Mouse (Mus musculus) intestine, embryonic 16.5 days (tissue): ENCODE results near the gene Herpud2. TPM values are rescaled to one million over a fixed set of nuclear protein-coding genes. Genes with fewer than 3 reads are reported as not detected.

ENCODE experiments used
- ATAC-seq: fragments of 200-750 bp; cut with Nextera tagmentation; 2 replicates; pipeline ENCODE4 v1.8.0; 2017; ENCODE audit warnings: moderate TSS enrichment, moderate library complexity
- H3K27ac ChIP-seq: fragments of 300-500 bp; sonication (generic); 2 replicates; pipeline ENCODE4 v1.5.1; 2014; ENCODE audit warnings: mild to moderate bottlenecking, low read length
- H3K27me3 ChIP-seq: fragments of 300-500 bp; sonication (generic); replicated peaks from 2 replicates; pipeline ENCODE4 v1.6.1; 2014; ENCODE audit warnings: low read length, control low read depth, mixed read lengths; ENCODE audit not compliant: control insufficient read depth, insufficient read depth
- H3K36me3 ChIP-seq: fragments of 300-500 bp; sonication (generic); 2 replicates; pipeline ENCODE4 v1.6.1; 2014; ENCODE audit warnings: low read length, control low read depth; ENCODE audit not compliant: control insufficient read depth, insufficient read depth
- H3K4me1 ChIP-seq: fragments of 300-500 bp; sonication (generic); 2 replicates; pipeline ENCODE4 v1.6.1; 2014; ENCODE audit warnings: low read length, control low read depth, mixed read lengths; ENCODE audit not compliant: control insufficient read depth, insufficient read depth
- H3K4me2 ChIP-seq: fragments of 300-500 bp; sonication (generic); 2 replicates; pipeline ENCODE4 v1.6.1; 2014; ENCODE audit warnings: low read depth, low read length, control low read depth
- H3K4me3 ChIP-seq: fragments of 300-500 bp; sonication (generic); 2 replicates; pipeline ENCODE4 v1.5.1; 2014; ENCODE audit warnings: mild to moderate bottlenecking, low read length
- H3K9ac ChIP-seq: fragments of 300-500 bp; sonication (generic); 2 replicates; pipeline ENCODE4 v1.6.1; 2014; ENCODE audit warnings: low read depth, low read length
- H3K9me3 ChIP-seq: fragments of 300-500 bp; sonication (generic); 2 replicates; pipeline ENCODE4 v1.6.1; 2016; ENCODE audit warnings: low read length, control low read depth; ENCODE audit not compliant: control insufficient read depth
- WGBS: fragments of 180-500 bp; shearing (Covaris S2); extraction: QIAGEN DNeasy Blood & Tissue Kit; methylation state at CpG from one replicate; pipeline ENCODE4 v1.1.7; 2014; 5-methylcytosine and 5-hydroxymethylcytosine counted together
- polyA plus RNA-seq: library from polyadenylated mRNA; unstranded; fragments of >200 nt; fragmentation: Nextera tagmentation; extraction: Ambion mirVana; gene quantifications from 2 replicates; pipeline ENCODE4 v1.2.1, GENCODE M21; 2015

The Herpud2 gene
- polyA plus RNA-seq, 1 experiment from 2014 or later = 17.6 TPM

DNA sequence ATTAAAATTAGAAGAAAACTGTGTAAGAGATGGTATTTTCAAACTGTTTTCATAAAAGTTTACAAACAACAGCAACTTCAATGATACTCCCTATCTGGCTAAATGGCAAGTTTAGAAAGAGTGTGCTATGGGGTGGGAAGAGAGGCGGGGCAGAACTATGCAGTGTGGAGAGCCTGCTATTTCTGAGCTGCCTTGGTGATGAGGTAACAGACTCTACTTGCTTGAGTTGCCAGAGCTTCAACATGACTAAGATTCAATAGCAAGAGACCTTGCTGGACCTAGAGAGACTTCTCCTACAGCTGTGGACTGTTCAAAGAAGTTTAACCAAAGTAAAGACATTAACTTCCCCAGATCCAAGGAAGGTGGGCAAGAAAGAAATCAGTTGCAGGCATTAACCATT lies 24.9 kb upstream of the Herpud2 start:
- no peaks in the 10 kb centered on the region for H3K36me3 ChIP-seq
- no peaks in the 10 kb centered on the region for H3K9me3 ChIP-seq
- H3K27ac ChIP-seq = no peak overlapping the region
- H3K4me1 ChIP-seq = peaks cover 10% of the 10 kb centered on the region
- no peak overlapping the region for H3K9ac ChIP-seq
- no peak overlapping the region for H3K4me2 ChIP-seq
- WGBS = 71% methylated on average over 1 of the region's 1 CpGs
- no peaks in the 10 kb centered on the region for H3K27me3 ChIP-seq
- H3K4me3 ChIP-seq = no peak overlapping the region
- ATAC-seq = 0 out of 2 replicates have a peak, but pooled peaks have one; percentile 30

DNA sequence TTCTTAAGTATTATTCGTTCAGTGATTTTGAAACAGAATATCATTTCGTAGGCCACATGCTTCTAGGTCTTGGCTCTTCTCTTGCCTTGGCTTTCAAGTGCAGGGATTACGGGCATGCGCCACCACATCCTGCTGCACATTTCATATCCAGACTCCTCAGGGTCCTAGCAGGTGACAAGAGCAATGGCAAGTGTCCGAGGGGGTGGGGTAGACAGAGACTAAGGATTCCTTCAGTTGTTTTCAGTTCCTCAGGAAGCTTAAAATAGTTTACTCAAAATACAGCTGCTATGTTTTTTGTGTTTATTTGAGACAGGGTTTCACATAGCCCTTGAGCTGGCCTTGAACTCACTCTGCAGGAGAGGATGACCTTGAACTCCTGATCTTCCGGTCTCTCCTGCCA lies 24.4 kb upstream of the Herpud2 start:
- ATAC-seq = no peak
- no peak overlapping the region for H3K27ac ChIP-seq
- no peaks in the 10 kb centered on the region for H3K9me3 ChIP-seq
- no peak overlapping the region for H3K9ac ChIP-seq
- H3K4me1 ChIP-seq = peaks cover 10% of the 10 kb centered on the region
- 81% methylated on average over 6 of the region's 6 CpGs for WGBS
- H3K27me3 ChIP-seq = no peaks in the 10 kb centered on the region
- no peak overlapping the region for H3K4me2 ChIP-seq
- no peak overlapping the region for H3K4me3 ChIP-seq
- no peaks in the 10 kb centered on the region for H3K36me3 ChIP-seq

- peak; percentile 66 for ATAC-seq
- H3K4me1 ChIP-seq = peaks cover 10% of the 10 kb centered on the region
These were observed 23.4 kb upstream of the Herpud2 start for GRCm38 (mm10) chr9:25175039-25175442.

DNA sequence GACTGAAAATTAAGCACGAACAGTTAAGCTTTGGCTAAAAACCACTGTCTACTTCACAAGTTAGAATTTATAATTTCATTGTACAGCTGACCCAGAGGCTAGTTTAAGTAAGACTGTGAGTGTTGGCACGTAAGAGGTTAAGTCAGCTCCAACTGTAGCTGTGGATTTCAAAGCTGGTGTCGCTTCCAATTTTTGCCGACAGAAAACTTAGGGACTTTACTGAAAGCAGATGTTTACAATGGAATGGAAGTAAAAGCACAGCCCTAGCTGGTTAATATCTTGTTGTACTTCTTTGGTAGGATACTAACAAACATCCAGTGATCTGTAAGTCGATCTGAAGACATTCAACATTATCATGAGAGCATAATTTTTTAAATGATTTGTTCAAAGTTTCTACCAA lies 23.0 kb upstream of the Herpud2 start:
- Histone ChIP-seq H3K27me3 (no peaks in the 10 kb centered on the region), H3K4me2 (no peak overlapping the region), H3K9ac (no peak overlapping the region), H3K27ac (peak overlapping the region; percentile 1; the same call in 1 of the 2 replicates), H3K4me3 (no peak overlapping the region), H3K9me3 (no peaks in the 10 kb centered on the region), H3K4me1 (peaks cover 10% of the 10 kb centered on the region), H3K36me3 (no peaks in the 10 kb centered on the region)
- 49% methylated on average over 5 of the region's 5 CpGs for WGBS
- peak; percentile 27 for ATAC-seq

More at GRCm38 (mm10) chr9:25175039-25175442, 23.4 kb upstream of the Herpud2 start:
- WGBS = 33% methylated on average over 5 of the region's 5 CpGs
- H3K36me3 ChIP-seq = no peaks in the 10 kb centered on the region
- no peak overlapping the region for H3K4me2 ChIP-seq
- peak overlapping the region; percentile 53 for H3K27ac ChIP-seq
- no peaks in the 10 kb centered on the region for H3K9me3 ChIP-seq
- H3K9ac ChIP-seq = no peak overlapping the region
- no peaks in the 10 kb centered on the region for H3K27me3 ChIP-seq
- no peak overlapping the region for H3K4me3 ChIP-seq

GRCm38 (mm10) chr9:25173171-25173570 lies 21.6 kb upstream of the Herpud2 start:
- H3K4me3 ChIP-seq = no peak overlapping the region
- no peaks in the 10 kb centered on the region for H3K36me3 ChIP-seq
- 54% methylated on average over 4 of the region's 4 CpGs for WGBS
- peak; percentile 41; the same call in 1 of the 2 replicates for ATAC-seq
- no peaks in the 10 kb centered on the region for H3K27me3 ChIP-seq
- H3K9ac ChIP-seq = no peak overlapping the region
- H3K9me3 ChIP-seq = no peaks in the 10 kb centered on the region
- H3K4me2 ChIP-seq = no peak overlapping the region
- H3K4me1 ChIP-seq = peaks cover 10% of the 10 kb centered on the region
- H3K27ac ChIP-seq = no peak overlapping the region

DNA sequence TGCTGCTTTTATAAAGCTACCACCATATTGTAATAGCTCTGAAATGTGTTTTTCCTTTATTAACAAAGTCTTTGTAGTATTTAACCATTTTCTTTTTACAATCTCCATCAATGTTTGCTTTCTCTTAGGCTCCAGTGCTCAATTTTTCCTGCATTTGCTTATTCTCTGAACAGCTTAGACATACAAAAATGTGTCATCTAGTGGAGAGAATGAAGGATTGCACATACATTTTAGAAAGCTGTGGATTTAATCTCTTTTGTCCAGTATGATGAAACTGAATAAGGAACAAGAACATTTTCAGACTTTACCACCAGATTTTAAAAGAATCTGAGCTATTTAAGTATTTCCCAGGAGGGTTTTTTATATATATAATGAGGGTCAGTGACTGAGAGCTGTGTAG lies 18.0 kb upstream of the Herpud2 start:
- H3K27me3 ChIP-seq = no peaks in the 10 kb centered on the region
- H3K9ac ChIP-seq = no peak overlapping the region
- H3K27ac ChIP-seq = 0 out of 2 replicates have a peak overlapping the region, but pooled peaks have one; percentile 18
- no peaks in the 10 kb centered on the region for H3K9me3 ChIP-seq
- no peak overlapping the region for H3K4me2 ChIP-seq
- H3K4me3 ChIP-seq = no peak overlapping the region
- no peak for ATAC-seq
- no peaks in the 10 kb centered on the region for H3K4me1 ChIP-seq
- no peaks in the 10 kb centered on the region for H3K36me3 ChIP-seq

DNA sequence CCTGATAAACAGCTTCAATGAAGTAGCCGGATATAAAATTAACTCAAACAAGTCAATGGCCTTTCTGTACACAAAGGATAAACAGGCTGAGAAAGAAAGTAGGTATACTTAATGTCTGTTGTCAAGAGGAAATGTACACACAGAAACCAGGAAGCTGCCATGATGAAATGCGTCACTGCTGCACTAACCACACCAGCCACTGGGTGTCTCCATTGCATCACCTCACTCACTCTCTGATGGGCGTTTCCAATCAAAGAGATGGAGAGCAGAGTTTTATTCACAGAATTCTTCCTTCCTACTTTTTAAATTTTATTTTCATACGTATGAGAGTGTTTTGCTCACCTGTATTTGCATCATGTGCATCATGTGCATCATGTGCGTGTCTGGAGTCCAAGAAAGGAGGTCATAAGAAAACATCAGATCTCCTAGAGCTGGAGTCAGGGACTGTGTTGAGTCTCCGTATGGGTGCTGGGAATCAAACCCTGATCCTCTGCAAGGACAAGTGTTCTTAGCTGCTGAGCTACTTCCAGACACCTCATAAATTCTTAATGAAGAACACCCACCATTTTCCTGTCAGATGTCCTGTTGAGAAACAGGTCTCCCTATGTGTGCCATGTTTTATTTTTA lies 16.0 kb upstream of the Herpud2 start:
- 29% methylated on average over 6 of the region's 6 CpGs for WGBS
- Histone ChIP-seq H3K9me3 (no peaks in the 10 kb centered on the region), H3K27me3 (no peaks in the 10 kb centered on the region), H3K4me2 (no peak overlapping the region), H3K4me1 (no peaks in the 10 kb centered on the region), H3K27ac (no peak overlapping the region), H3K36me3 (no peaks in the 10 kb centered on the region), H3K4me3 (no peak overlapping the region), H3K9ac (no peak overlapping the region)
- peak; percentile 75 for ATAC-seq

DNA sequence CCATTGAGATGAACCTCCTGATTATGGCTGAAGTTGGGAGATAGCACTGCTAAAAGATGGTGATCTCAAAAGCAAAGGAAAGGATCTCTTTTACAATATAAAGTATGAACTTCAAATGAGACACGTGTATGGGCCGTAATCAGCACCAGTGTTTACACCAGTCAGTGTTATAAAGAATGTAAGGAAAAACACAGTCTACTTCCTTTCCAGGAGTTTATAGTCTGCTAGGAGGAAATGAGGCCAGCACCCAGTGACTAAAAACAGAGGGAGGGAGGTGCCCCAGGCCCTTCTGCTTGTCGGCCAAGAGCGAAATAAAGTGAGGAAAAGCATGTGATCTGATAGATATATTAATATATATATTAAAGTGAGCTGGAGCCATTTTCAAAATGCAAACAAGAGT lies 6.6 kb upstream of the Herpud2 start:
- 45% methylated on average over 4 of the region's 4 CpGs for WGBS
- no peaks in the 10 kb centered on the region for H3K36me3 ChIP-seq
- H3K9me3 ChIP-seq = no peaks in the 10 kb centered on the region
- no peaks in the 10 kb centered on the region for H3K27me3 ChIP-seq
- H3K27ac ChIP-seq = no peak overlapping the region
- H3K4me2 ChIP-seq = no peak overlapping the region
- no peaks in the 10 kb centered on the region for H3K4me1 ChIP-seq
- no peak overlapping the region for H3K9ac ChIP-seq
- ATAC-seq = no peak
- H3K4me3 ChIP-seq = no peak overlapping the region

DNA sequence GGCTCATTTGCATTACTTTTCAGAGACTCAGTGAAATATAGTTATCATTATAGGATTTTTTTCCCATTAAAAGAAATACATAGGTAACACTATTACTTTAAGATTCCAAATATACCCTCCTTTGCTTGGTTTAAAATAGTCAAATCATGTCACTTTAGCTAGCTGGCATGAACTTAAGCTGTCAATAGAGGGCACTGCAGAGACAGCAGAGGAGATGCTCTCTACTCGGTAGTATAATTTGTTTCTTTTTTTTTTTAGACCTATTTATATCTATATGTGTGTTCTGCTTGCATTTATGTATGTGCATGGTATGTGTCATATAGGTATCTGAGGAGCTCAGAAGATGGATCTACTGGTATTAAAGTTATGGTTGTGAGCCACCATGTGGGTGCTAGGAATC lies 4.8 kb upstream of the Herpud2 start:
- Histone ChIP-seq H3K4me1 (no peaks in the 10 kb centered on the region), H3K9ac (no peak overlapping the region), H3K4me2 (no peak overlapping the region), H3K27me3 (no peaks in the 10 kb centered on the region), H3K36me3 (no peaks in the 10 kb centered on the region), H3K4me3 (no peak overlapping the region), H3K9me3 (no peaks in the 10 kb centered on the region), H3K27ac (no peak overlapping the region)
- 18% methylated on average over 1 of the region's 1 CpGs for WGBS
- no peak for ATAC-seq

GRCm38 (mm10) chr9:25153066-25153465 lies 1.4 kb upstream of the Herpud2 start:
- Histone ChIP-seq H3K4me1 (peaks cover 12% of the 10 kb centered on the region), H3K27ac (no peak overlapping the region), H3K9me3 (no peaks in the 10 kb centered on the region), H3K27me3 (no peaks in the 10 kb centered on the region), H3K4me2 (no peak overlapping the region), H3K9ac (no peak overlapping the region), H3K36me3 (no peaks in the 10 kb centered on the region), H3K4me3 (no peak overlapping the region)
- ATAC-seq = no peak
